In genomic region chr14:25718471-25718870, GRCm38 (mm10) we compare ENCODE assay signal across 8 mouse cellular contexts. TPM values are rescaled to one million over a fixed set of nuclear protein-coding genes. Genes with fewer than 3 reads are reported as not detected.
DNase-seq lines count a peak whose midpoint lies in the region; ATAC-seq and TF ChIP-seq lines count a peak whose summit lies in the region.

No protein-coding gene starts in this region.

- 6% methylated on average over 2 of the region's 2 CpGs for WGBS in kidney, adult 2 months
- 3% methylated on average over 2 of the region's 2 CpGs for WGBS in embryonic facial prominence, embryonic 10.5 days

- peak; percentile 32 to 74; a peak in 3 of 4 replicates for ATAC-seq in hematopoietic stem cell, adult 5-6 weeks (replicated peaks in 1 of 2; ENCODE audit: insufficient read depth in 1 of 2, low FRiP score in 2 of 2, low TSS enrichment in 1 of 2, low read depth in 1 of 2, poor library complexity in 2 of 2, severe bottlenecking in 2 of 2)
- ATAC-seq in activated CD4-positive, CD25-positive, alpha-beta regulatory T cell, adult 4 months, result no peak

- peak; percentile 62 for DNase-seq in kidney, adult 2 months
- no peak for DNase-seq in kidney, adult 18-20 months
- DNase-seq in embryonic facial prominence, embryonic 10.5 days (ENCODE audit: low spot score), result peak; percentile 84
- DNase-seq in lung, postnatal 4 days, result peak; percentile 54 to 81
- DNase-seq in adrenal gland, postnatal 4 days (ENCODE audit: low spot score in 2 of 2), result no peak
- no peak for DNase-seq in left cerebral cortex, adult 11 months (ENCODE audit: low spot score)

- H3K4me1 ChIP-seq in kidney, adult 2 months (ENCODE audit: control insufficient read depth, insufficient read depth, low read length), result no peaks in the 10 kb centered on the region
- peaks cover 60% of the 10 kb centered on the region for H3K4me1 ChIP-seq in embryonic facial prominence, embryonic 10.5 days

- H3K4me3 ChIP-seq in kidney, adult 2 months (ENCODE audit: insufficient read depth, low read depth, low read length), result no peak overlapping the region
- peak overlapping the region; percentile 16; the same call in 1 of the 2 replicates for H3K4me3 ChIP-seq in embryonic facial prominence, embryonic 10.5 days

- no peaks in the 10 kb centered on the region for H3K9me3 ChIP-seq in embryonic facial prominence, embryonic 10.5 days

- TF ChIP-seq CTCF in kidney, adult 2 months (conservative IDR thresholded peaks at IDR 0.05; ENCODE audit: insufficient read depth, insufficient read length, low read depth, low read length), result no peak

- H3K27me3 ChIP-seq in kidney, adult 2 months (replicated peaks; ENCODE audit: control insufficient read depth, insufficient read depth, low read length), result no peaks in the 10 kb centered on the region
- no peaks in the 10 kb centered on the region for H3K27me3 ChIP-seq in embryonic facial prominence, embryonic 10.5 days (replicated peaks; ENCODE audit: low read depth, poor library complexity, severe bottlenecking)

- no peak overlapping the region for H3K27ac ChIP-seq in kidney, adult 2 months (ENCODE audit: insufficient read depth, low read depth, low read length)
- peak overlapping the region; percentile 84 for H3K27ac ChIP-seq in embryonic facial prominence, embryonic 10.5 days (replicated peaks)

- no peaks in the 10 kb centered on the region for H3K36me3 ChIP-seq in kidney, adult 2 months (ENCODE audit: control insufficient read depth, insufficient read depth, low read length)
- peaks cover 45% of the 10 kb centered on the region for H3K36me3 ChIP-seq in embryonic facial prominence, embryonic 10.5 days (replicated peaks)

- no peak for TF ChIP-seq POLR2A in kidney, adult 2 months (IDR thresholded peaks at IDR 0.05; ENCODE audit: low read depth, low read length)

RNA-seq across cellular contexts. Expression of gene Ppif, which starts 24.5 kb away (rescaled TPM):
- 164 and 168 TPM in 2 replicates for polyA plus RNA-seq in kidney, adult 2 months (2012; rRNA removed)
- polyA plus RNA-seq in embryonic facial prominence, embryonic 10.5 days (2016; fragmentation: Nextera tagmentation; extraction: Ambion mirVana), result 76.6 and 77.0 TPM in 2 replicates
- total RNA-seq in hematopoietic stem cell, adult 5-6 weeks (2017), result 29.5 and 40.3 TPM in 2 replicates
- 10 to 100 TPM; 23.8 to 28.5 TPM for polyA plus RNA-seq in activated CD4-positive, CD25-positive, alpha-beta regulatory T cell, adult 4 months (2017; shearing (Covaris generic))
- 10 to 100 TPM; 35.2 to 38.8 TPM for total RNA-seq in adrenal gland, postnatal 4 days (2021)

RNA-seq across cellular contexts. Expression of gene Zcchc24, which starts 50.4 kb away (rescaled TPM):
- polyA plus RNA-seq in kidney, adult 2 months (2012; rRNA removed), result 12.4 TPM in 2 replicates
- 12.9 and 15.2 TPM in 2 replicates for polyA plus RNA-seq in embryonic facial prominence, embryonic 10.5 days (2016; fragmentation: Nextera tagmentation; extraction: Ambion mirVana)
- 4.2 and 5.3 TPM in 2 replicates for total RNA-seq in hematopoietic stem cell, adult 5-6 weeks (2017)
- under 1 TPM; 0.37 to 0.54 TPM for polyA plus RNA-seq in activated CD4-positive, CD25-positive, alpha-beta regulatory T cell, adult 4 months (2017; shearing (Covaris generic))
- total RNA-seq in adrenal gland, postnatal 4 days (2021), result 10 to 100 TPM; 30.2 to 34.7 TPM

Comparison
In these comparisons a context has a peak if more than half of its experiments do, and no peak if none do; other contexts are left out.
1. DNase-seq: peak in kidney, adult 2 months (single experiment), embryonic facial prominence, embryonic 10.5 days (single experiment) and lung, postnatal 4 days (2 of 2); none in kidney, adult 18-20 months (single experiment), adrenal gland, postnatal 4 days (0 of 2) and left cerebral cortex, adult 11 months (single experiment).